Mouse (Mus musculus): Measurements from ENCODE around the gene Cdc6.

DNA sequence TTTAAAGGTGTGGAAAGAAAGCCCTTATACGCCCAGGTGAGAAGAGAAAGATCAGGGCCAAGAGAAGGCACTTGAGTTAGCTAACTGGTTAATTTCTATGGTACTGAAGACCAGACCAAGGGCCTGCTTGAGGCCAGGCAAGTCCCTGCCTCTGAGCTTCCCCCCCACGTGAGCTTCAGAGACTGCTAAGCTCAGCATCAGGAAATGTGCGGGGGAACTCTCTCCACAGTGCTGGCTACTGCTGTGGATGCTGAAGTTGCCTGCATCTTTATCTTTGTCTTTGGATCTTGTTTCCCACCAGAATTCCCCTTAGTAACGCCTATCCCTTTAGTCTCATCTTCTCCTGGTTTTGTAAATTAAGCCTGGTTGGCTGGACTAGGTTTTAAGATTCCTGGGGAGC lies 36.2 kb upstream of the Cdc6 start:
- TF ChIP-seq CTCF (IDR thresholded peaks at IDR 0.05 in 2 of 3, conservative IDR thresholded peaks at IDR 0.05 in 1 of 3; ENCODE audit: control insufficient read depth in 1 of 3, insufficient read depth in 1 of 3, low read depth in 2 of 3, low read length in 3 of 3, poor library complexity in 1 of 3, severe bottlenecking in 1 of 3) (no peak), POLR2A (IDR thresholded peaks at IDR 0.05; ENCODE audit: control insufficient read depth in 1 of 2, insufficient read depth in 1 of 2, low read depth in 1 of 2, low read length in 2 of 2, poor library complexity in 1 of 2) (no peak), JUND (IDR thresholded peaks at IDR 0.05; ENCODE audit: low read depth, low read length) (no peak), TBP (IDR thresholded peaks at IDR 0.05; ENCODE audit: low read depth, low read length) (no peak), UBTF (IDR thresholded peaks at IDR 0.05; ENCODE audit: borderline replicate concordance, insufficient read depth, low read depth, low read length) (no peak), POLR2AphosphoS2 (IDR thresholded peaks at IDR 0.05; ENCODE audit: low read length) (no peak)

Data from MEL (cell line).